ENCODE assay signal across 13 mouse cellular contexts in the genomic region with DNA sequence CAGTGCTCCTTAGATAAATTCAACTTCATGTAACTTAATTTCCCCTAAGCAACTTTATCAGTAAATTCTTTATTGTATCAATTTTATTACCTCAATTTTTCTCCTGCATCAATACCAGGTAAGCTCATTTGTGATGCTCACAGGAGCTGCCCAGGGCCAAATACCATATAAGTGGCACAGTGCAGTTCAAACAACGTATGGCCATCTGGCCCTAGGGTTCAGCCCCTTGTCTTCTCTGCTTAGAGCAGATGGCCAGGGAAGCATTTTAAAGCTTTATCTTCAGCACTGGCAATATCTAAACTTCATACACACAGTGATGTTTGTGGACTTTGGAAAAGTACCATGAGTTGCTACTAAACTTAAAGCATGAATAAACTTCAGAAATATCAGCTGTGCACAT.
DNase-seq lines count a peak whose midpoint lies in the region; ATAC-seq lines count a peak whose summit lies in the region.
"Had no signal": no experiment of that assay in that cellular context is flagged by ENCODE, and none has a peak within 500 bp of the region (broad histone marks: within the 10 kb centered on the region; RNA-seq: fewer than 3 reads in every experiment).

No protein-coding gene starts in this region.

- no peaks in the 10 kb centered on the region for H3K27me3 ChIP-seq in heart, embryonic 10.5 days (ENCODE audit: insufficient read depth, poor library complexity, severe bottlenecking)
- H3K27me3 ChIP-seq: embryonic facial prominence, embryonic 12.5 days; forebrain, embryonic 13.5 days; forebrain, embryonic 15.5 days had no signal

- no peaks in the 10 kb centered on the region for H3K4me1 ChIP-seq in heart, embryonic 10.5 days
- H3K4me1 ChIP-seq: embryonic facial prominence, embryonic 10.5 days; embryonic facial prominence, embryonic 12.5 days had no signal

- DNase-seq in cerebellum, adult 9-10 months, result peak; percentile 31
- peak; percentile 6 to 36 for DNase-seq in cerebellum, postnatal 25 days
- DNase-seq in cerebellum, adult 8-10 months, result no peak
- no peak for DNase-seq in heart, embryonic 10.5 days (ENCODE audit: low spot score)
- DNase-seq: adrenal gland, adult 2 months; adrenal gland, postnatal 10 days; adrenal gland, postnatal 25 days; forebrain, postnatal 0 days had no signal

- no peak for ATAC-seq in cerebellum, adult (ENCODE audit: insufficient number of reproducible peaks, low FRiP score, low TSS enrichment)
- ATAC-seq: forebrain, embryonic 13.5 days; forebrain, embryonic 15.5 days; forebrain, postnatal 0 days had no signal

- 53% methylated on average over 1 of the region's 1 CpGs for WGBS in heart, embryonic 10.5 days

- H3K9me3 ChIP-seq in heart, embryonic 10.5 days, result no peaks in the 10 kb centered on the region
- H3K9me3 ChIP-seq: embryonic facial prominence, embryonic 10.5 days; embryonic facial prominence, embryonic 12.5 days; forebrain, embryonic 13.5 days; forebrain, embryonic 15.5 days had no signal

- H3K36me3 ChIP-seq in heart, embryonic 10.5 days, result no peaks in the 10 kb centered on the region
- H3K36me3 ChIP-seq: embryonic facial prominence, embryonic 10.5 days; embryonic facial prominence, embryonic 12.5 days; forebrain, embryonic 15.5 days had no signal

- no peak overlapping the region for H3K27ac ChIP-seq in heart, embryonic 10.5 days
- H3K27ac ChIP-seq: embryonic facial prominence, embryonic 10.5 days; embryonic facial prominence, embryonic 12.5 days; forebrain, embryonic 13.5 days; forebrain, embryonic 15.5 days had no signal

- no peak overlapping the region for H3K4me3 ChIP-seq in heart, embryonic 10.5 days
- H3K4me3 ChIP-seq: embryonic facial prominence, embryonic 10.5 days; embryonic facial prominence, embryonic 12.5 days; forebrain, embryonic 13.5 days; forebrain, embryonic 15.5 days had no signal

Comparison
In these comparisons a context has a peak if more than half of its experiments do, and no peak if none do; other contexts are left out.
1. DNase-seq: peak in cerebellum, adult 9-10 months (single experiment) and cerebellum, postnatal 25 days (2 of 2); none in cerebellum, adult 8-10 months (single experiment) and heart, embryonic 10.5 days (single experiment).